Mouse (Mus musculus) spleen, adult 2 months (tissue): ENCODE measurements around the gene Tmem130.

Source experiments
- CTCF ChIP-seq: fragments of 200-500 bp; IDR thresholded peaks from 2 replicates; pipeline ENCODE4 v1.5.1; 2011; ENCODE audit warnings: mild to moderate bottlenecking, inconsistent platforms; ENCODE audit not compliant: insufficient read depth, insufficient read length, insufficient replicate concordance; ENCODE audit errors: extremely low read depth
- POLR2A ChIP-seq: fragments of 200-500 bp; IDR thresholded peaks from 2 replicates; pipeline ENCODE4 v1.6.1; 2011; ENCODE audit warnings: low read depth, low read length, inconsistent platforms

- TF ChIP-seq CTCF (no peak), POLR2A (no peak)
Measured at GRCm38 (mm10) chr5:144694161-144694560, 67.5 kb downstream of the Tmem130 start.
